In the genomic region with DNA sequence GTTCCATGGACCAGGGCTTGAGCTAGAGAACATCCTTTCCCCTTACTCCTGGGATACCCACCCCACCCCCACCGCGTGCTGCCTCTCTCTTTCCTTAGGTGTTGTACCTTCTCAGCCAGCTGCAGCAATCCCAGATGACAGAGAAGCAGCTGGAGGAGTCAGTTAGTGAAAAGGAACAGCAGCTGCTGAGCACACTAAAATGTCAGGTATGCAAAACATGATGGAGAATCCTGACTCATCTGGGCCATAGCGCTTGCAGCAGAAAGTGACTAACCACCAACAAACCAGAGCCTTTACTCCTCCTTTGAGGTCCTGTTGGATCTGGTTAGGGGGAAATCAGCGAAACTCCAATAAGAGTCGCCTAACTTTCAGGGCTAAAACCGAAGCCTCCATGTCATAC, we compare ENCODE assay signal across 30 mouse cellular contexts. TPM values are rescaled to one million over a fixed set of nuclear protein-coding genes. Genes with fewer than 3 reads are reported as not detected.
DNase-seq lines count a peak whose midpoint lies in the region; ATAC-seq and TF ChIP-seq lines count a peak whose summit lies in the region.
"Had no signal": no experiment of that assay in that cellular context is flagged by ENCODE, and none has a peak within 500 bp of the region (broad histone marks: within the 10 kb centered on the region; RNA-seq: fewer than 3 reads in every experiment).

No protein-coding gene starts in this region.

- H3K36me3 ChIP-seq in midbrain, embryonic 16.5 days (ENCODE audit: control insufficient read depth, insufficient read depth, low read length): no peaks in the 10 kb centered on the region
- H3K36me3 ChIP-seq: hindbrain, embryonic 13.5 days; intestine, embryonic 15.5 days had no signal

- peak; percentile 15 for DNase-seq in adrenal gland, adult 2 months
- DNase-seq in adrenal gland, postnatal 14 days: no peak
- peak; percentile 27 for DNase-seq in Muller cell, postnatal 12 days (ENCODE audit: inconsistent ontology term)
- no peak for DNase-seq in layer of hippocampus, postnatal 14 days (ENCODE audit: low spot score in 2 of 2)
- DNase-seq in left cerebral cortex, postnatal 4 days: no peak
- DNase-seq: adrenal gland, adult 8-10 months; cerebellum, adult 11 months; cerebellum, adult 2 months; cerebellum, adult 9-11 months; cerebellum, postnatal 25 days; gastrocnemius, adult 2 months; gastrocnemius, postnatal 14 days; heart, adult 11 months; kidney, adult 11 months had no signal

- 94% methylated on average over 6 of the region's 6 CpGs for whole genome bisulfite sequencing in midbrain, embryonic 16.5 days

- ATAC-seq in midbrain, embryonic 16.5 days: no peak
- ATAC-seq: forebrain, embryonic 13.5 days; forebrain, embryonic 16.5 days; hindbrain, embryonic 16.5 days; intestine, embryonic 15.5 days had no signal

- peak overlapping the region; percentile 69; the same call in 1 of the 2 replicates for H3K27ac ChIP-seq in embryonic fibroblast, embryonic 13.5 days (ENCODE audit: insufficient read depth, low read length)
- H3K27ac ChIP-seq in midbrain, embryonic 16.5 days (ENCODE audit: low read length): no peak overlapping the region
- H3K27ac ChIP-seq: embryonic facial prominence, embryonic 12.5 days; embryonic facial prominence, embryonic 15.5 days; forebrain, embryonic 13.5 days; gastrocnemius, adult 2 months; hindbrain, embryonic 13.5 days; intestine, embryonic 15.5 days had no signal

- no peaks in the 10 kb centered on the region for H3K9me3 ChIP-seq in midbrain, embryonic 16.5 days (replicated peaks; ENCODE audit: control insufficient read depth, low read length, poor library complexity, severe bottlenecking)
- H3K9me3 ChIP-seq: embryonic facial prominence, embryonic 12.5 days; embryonic facial prominence, embryonic 15.5 days; forebrain, embryonic 13.5 days; G1E; hindbrain, embryonic 13.5 days; intestine, embryonic 15.5 days had no signal

- intact Hi-C loops in left cerebral cortex, postnatal 4 days (cut with DNase I): no loop called here

- no peak for TF ChIP-seq POLR2A in embryonic fibroblast, embryonic 13.5 days (IDR thresholded peaks at IDR 0.05; ENCODE audit: low read depth, low read length)

- peaks cover 7% of the 10 kb centered on the region for H3K4me1 ChIP-seq in embryonic fibroblast, embryonic 13.5 days (ENCODE audit: control insufficient read depth, insufficient read depth, low read length)
- no peaks in the 10 kb centered on the region for H3K4me1 ChIP-seq in midbrain, embryonic 16.5 days (ENCODE audit: control insufficient read depth, insufficient read depth, low read length)
- H3K4me1 ChIP-seq: embryonic facial prominence, embryonic 12.5 days; embryonic facial prominence, embryonic 15.5 days; forebrain, embryonic 13.5 days; hindbrain, embryonic 13.5 days; intestine, embryonic 15.5 days had no signal

- H3K4me2 ChIP-seq in midbrain, embryonic 16.5 days (ENCODE audit: low read length): no peak overlapping the region
- H3K4me2 ChIP-seq: embryonic facial prominence, embryonic 12.5 days; embryonic facial prominence, embryonic 15.5 days; forebrain, embryonic 13.5 days; heart, embryonic 11.5 days; hindbrain, embryonic 13.5 days; intestine, embryonic 15.5 days had no signal

- H3K9ac ChIP-seq in midbrain, embryonic 16.5 days (ENCODE audit: low read depth, low read length): no peak overlapping the region
- H3K9ac ChIP-seq: embryonic facial prominence, embryonic 12.5 days; embryonic facial prominence, embryonic 15.5 days; forebrain, embryonic 13.5 days; hindbrain, embryonic 13.5 days; intestine, embryonic 15.5 days had no signal

- TF ChIP-seq CTCF in embryonic fibroblast, embryonic 13.5 days (IDR thresholded peaks at IDR 0.05; ENCODE audit: borderline replicate concordance, insufficient read depth, low read length): no peak

- H3K4me3 ChIP-seq in embryonic fibroblast, embryonic 13.5 days (ENCODE audit: insufficient read depth, low read length): no peak overlapping the region
- H3K4me3 ChIP-seq in midbrain, embryonic 16.5 days (ENCODE audit: low read depth, low read length): no peak overlapping the region
- H3K4me3 ChIP-seq: embryonic facial prominence, embryonic 12.5 days; embryonic facial prominence, embryonic 15.5 days; erythroblast, embryonic 14.5 days; forebrain, embryonic 13.5 days; gastrocnemius, adult 2 months; hindbrain, embryonic 13.5 days; intestine, embryonic 15.5 days had no signal

- H3K27me3 ChIP-seq in midbrain, embryonic 16.5 days (ENCODE audit: control insufficient read depth, insufficient read depth, low read depth, low read length): no peaks in the 10 kb centered on the region; the same call in 1 of the 2 replicates
- H3K27me3 ChIP-seq: embryonic facial prominence, embryonic 12.5 days; embryonic facial prominence, embryonic 15.5 days; forebrain, embryonic 13.5 days; hindbrain, embryonic 13.5 days; intestine, embryonic 15.5 days had no signal

RNA-seq across cellular contexts. Expression of a gene that starts 13.5 kb away (rescaled TPM):
- total RNA-seq in adrenal gland, adult 2 months (2021): under 1 TPM; 0.17 to 0.20 TPM
- polyA plus RNA-seq in adrenal gland, adult 2 months (2012; rRNA removed): 0.60 and 0.86 TPM in 2 replicates
- total RNA-seq in adrenal gland, postnatal 14 days (2021): 1.2 and 1.6 TPM in 2 replicates
- polyA plus RNA-seq in embryonic fibroblast, embryonic 13.5 days (2011; ENCODE audit: insufficient read length, low read depth, missing spikeins): 0.80 and 3.5 TPM in 2 replicates
- total RNA-seq in layer of hippocampus, postnatal 14 days (2021): 10 to 100 TPM; 13.1 to 19.1 TPM
- total RNA-seq in left cerebral cortex, postnatal 4 days (2021): 10 to 100 TPM; 13.5 to 16.3 TPM
- polyA plus RNA-seq in midbrain, embryonic 16.5 days (2015; fragmentation: Nextera tagmentation; extraction: Ambion mirVana): 41.6 and 54.6 TPM in 2 replicates
- total RNA-seq: common myeloid progenitor, adult 5-6 weeks; gastrocnemius, adult 2 months; heart, adult 8-10 months; heart, postnatal 25 days; hematopoietic stem cell, adult 5-6 weeks had no signal
- polyA plus RNA-seq: erythroblast, embryonic 14.5 days; G1E had no signal

RNA-seq across cellular contexts. Expression of a gene that starts 51.3 kb away (rescaled TPM):
- total RNA-seq in adrenal gland, adult 2 months (2021): 10 to 100 TPM; 33.3 to 48.6 TPM
- polyA plus RNA-seq in adrenal gland, adult 2 months (2012; rRNA removed): 7.1 TPM in 2 replicates
- total RNA-seq in adrenal gland, postnatal 14 days (2021): 28.2 and 33.5 TPM in 2 replicates
- 37.7 and 45.0 TPM in 2 replicates for polyA plus RNA-seq in embryonic fibroblast, embryonic 13.5 days (2011; ENCODE audit: insufficient read length, low read depth, missing spikeins)
- 100 to 1,000 TPM; 138 to 153 TPM for total RNA-seq in layer of hippocampus, postnatal 14 days (2021)
- 10 to 100 TPM; 91.0 to 98.1 TPM for total RNA-seq in left cerebral cortex, postnatal 4 days (2021)
- polyA plus RNA-seq in midbrain, embryonic 16.5 days (2015; fragmentation: Nextera tagmentation; extraction: Ambion mirVana): 8.0 and 10.5 TPM in 2 replicates
- polyA plus RNA-seq: erythroblast, embryonic 14.5 days; G1E had no signal

Comparison
In these comparisons a context has a peak if more than half of its experiments do, and no peak if none do; other contexts are left out.
1. DNase-seq: peak in adrenal gland, adult 2 months (single experiment) and Muller cell, postnatal 12 days (single experiment); none in adrenal gland, postnatal 14 days (single experiment), layer of hippocampus, postnatal 14 days (0 of 2) and left cerebral cortex, postnatal 4 days (single experiment).